Mouse (Mus musculus): ENCODE data around the gene Sgca.

Gene Sgca

GRCm38 (mm10) chr11:95001584-95002347, 25.6 kb upstream of the Sgca start:
- DNase-seq (ENCODE audit: low read depth, low spot score): no peak

- peak; percentile 52 for DNase-seq (ENCODE audit: low read depth, low spot score)
Observed at GRCm38 (mm10) chr11:95001058-95001457, 24.9 kb upstream of the Sgca start.

GRCm38 (mm10) chr11:95000548-95000947, 24.4 kb upstream of the Sgca start:
- no peak for DNase-seq (ENCODE audit: low read depth, low spot score)

GRCm38 (mm10) chr11:95000128-95000527, 24.0 kb upstream of the Sgca start:
- no peak for DNase-seq (ENCODE audit: low read depth, low spot score)

GRCm38 (mm10) chr11:94998041-94998531, 22.0 kb upstream of the Sgca start:
- DNase-seq (ENCODE audit: low read depth, low spot score): no peak

GRCm38 (mm10) chr11:94997596-94997995, 21.5 kb upstream of the Sgca start:
- DNase-seq (ENCODE audit: low read depth, low spot score): no peak

GRCm38 (mm10) chr11:94996984-94997383, 20.9 kb upstream of the Sgca start:
- DNase-seq (ENCODE audit: low read depth, low spot score): no peak

- DNase-seq (ENCODE audit: low read depth, low spot score): no peak
Observed at GRCm38 (mm10) chr11:94996101-94996500, 20.0 kb upstream of the Sgca start.

GRCm38 (mm10) chr11:94994947-94995772, 19.0 kb upstream of the Sgca start:
- DNase-seq (ENCODE audit: low read depth, low spot score): no peak

- no peak for DNase-seq (ENCODE audit: low read depth, low spot score)
Observed at GRCm38 (mm10) chr11:94994208-94994814, 18.2 kb upstream of the Sgca start.

- DNase-seq (ENCODE audit: low read depth, low spot score): no peak
Observed at GRCm38 (mm10) chr11:94992754-94993606, 16.9 kb upstream of the Sgca start.

GRCm38 (mm10) chr11:94992480-94992753, 16.3 kb upstream of the Sgca start:
- DNase-seq (ENCODE audit: low read depth, low spot score): no peak

- DNase-seq (ENCODE audit: low read depth, low spot score): no peak
Observed at GRCm38 (mm10) chr11:94991641-94992479, 15.7 kb upstream of the Sgca start.

GRCm38 (mm10) chr11:94990749-94991577, 14.8 kb upstream of the Sgca start, which contains the start of gene Ppp1r9b:
Ppp1r9b (plus strand) TSS chr11:94991035.
- DNase-seq (ENCODE audit: low read depth, low spot score): peak; percentile 82

- no peak for DNase-seq (ENCODE audit: low read depth, low spot score)
Observed at GRCm38 (mm10) chr11:94990102-94990748, 14.1 kb upstream of the Sgca start.

GRCm38 (mm10) chr11:94989562-94990017, 13.5 kb upstream of the Sgca start:
- peak; percentile 86 for DNase-seq (ENCODE audit: low read depth, low spot score)

- no peak for DNase-seq (ENCODE audit: low read depth, low spot score)
Observed at GRCm38 (mm10) chr11:94988780-94989561, 12.8 kb upstream of the Sgca start.

GRCm38 (mm10) chr11:94987851-94988250, 11.7 kb upstream of the Sgca start:
- DNase-seq (ENCODE audit: low read depth, low spot score): no peak

Measured in embryo, embryonic 11.5 days (tissue).